Mouse (Mus musculus): ENCODE measurements at regions not wholly inside any gene's neighbourhood (a gene's known extent, or its start where the extent isn't known, plus 50 kb on each side); places are given as distances from the start of the nearest gene placed in this dataset.

DNA sequence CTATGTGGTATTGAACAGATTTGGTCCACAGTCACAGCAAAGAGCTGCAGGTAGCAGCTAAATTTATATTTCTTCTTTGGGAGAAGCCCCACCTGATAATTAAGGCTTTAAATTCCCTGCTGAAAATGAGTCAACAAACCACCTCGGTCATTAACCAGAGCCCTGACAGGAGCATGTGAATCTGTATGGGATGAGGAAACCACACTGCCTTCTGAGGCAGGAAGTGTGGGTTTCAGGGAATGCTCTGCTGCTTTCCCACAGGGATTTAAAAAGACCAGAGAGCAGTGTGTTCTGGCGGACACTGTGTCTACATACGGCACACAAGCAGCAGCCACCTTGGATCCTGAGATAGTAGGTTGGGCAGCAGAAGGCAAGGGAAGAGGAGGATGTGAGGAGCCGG, 204.0 kb upstream of the Gm21798 start:
- no peak for DNase-seq (ENCODE audit: low read depth, low spot score)

DNA sequence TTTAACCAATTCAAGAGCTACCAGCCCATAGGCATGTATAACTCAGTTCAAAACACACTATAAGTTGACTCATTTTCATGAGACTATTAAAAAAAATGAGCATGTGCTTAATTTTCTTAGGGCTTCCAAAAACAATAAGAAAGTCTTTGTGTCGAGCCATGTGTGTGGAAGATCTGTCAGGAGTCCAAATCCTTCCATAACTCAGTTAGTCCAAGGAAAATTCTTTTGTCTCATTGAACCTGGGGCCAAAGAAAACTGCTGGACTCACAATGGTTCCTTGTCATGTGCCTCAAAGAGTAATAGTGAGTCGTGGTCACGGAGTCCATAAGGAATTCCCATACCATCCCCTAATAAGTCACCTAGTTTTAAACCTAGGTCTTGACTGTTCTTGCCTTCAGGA, 199.0 kb upstream of the Gm21798 start:
- DNase-seq (ENCODE audit: low read depth, low spot score), result no peak

DNA sequence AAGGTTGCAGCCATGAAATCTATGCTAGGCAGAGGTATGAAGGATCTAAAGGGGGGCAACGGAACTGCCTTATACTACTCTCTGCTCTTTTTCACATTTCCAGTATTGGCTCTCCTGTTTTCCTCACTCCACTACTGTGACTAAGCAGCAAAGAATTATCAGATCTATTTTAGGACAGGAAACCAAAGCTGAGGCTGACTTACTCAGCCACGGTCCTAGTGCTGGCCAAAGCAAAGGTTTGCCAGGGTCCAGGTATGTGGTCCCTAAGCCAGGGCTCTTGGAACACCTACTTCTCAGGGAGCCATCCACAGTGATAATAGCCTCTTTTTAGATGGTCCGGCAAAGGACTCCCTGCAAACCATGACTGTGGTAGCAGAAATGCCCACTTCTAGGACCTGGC, 195.6 kb upstream of the Gm21798 start:
- DNase-seq (ENCODE audit: low read depth, low spot score), result no peak

DNA sequence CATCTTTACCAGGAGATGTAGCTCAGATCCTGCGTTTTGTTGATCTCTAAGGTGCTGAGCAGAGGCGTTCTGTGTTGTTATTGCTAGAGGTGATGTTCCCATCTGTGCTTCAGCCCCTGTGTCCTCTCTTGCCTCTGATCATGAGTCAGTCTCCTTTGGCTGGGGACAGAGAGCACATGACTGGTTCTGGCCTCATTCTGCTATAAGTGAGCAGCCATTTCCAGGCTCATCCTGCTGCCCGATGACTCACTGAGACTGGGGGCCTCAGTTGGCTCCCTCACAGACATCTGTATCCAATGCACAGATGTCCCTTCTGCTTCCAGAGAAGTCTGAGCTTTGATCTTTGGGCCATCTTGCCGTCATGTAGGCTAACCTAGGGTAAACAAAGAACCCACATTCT, 194.9 kb upstream of the Gm21798 start:
- DNase-seq (ENCODE audit: low read depth, low spot score), result peak; percentile 35

DNA sequence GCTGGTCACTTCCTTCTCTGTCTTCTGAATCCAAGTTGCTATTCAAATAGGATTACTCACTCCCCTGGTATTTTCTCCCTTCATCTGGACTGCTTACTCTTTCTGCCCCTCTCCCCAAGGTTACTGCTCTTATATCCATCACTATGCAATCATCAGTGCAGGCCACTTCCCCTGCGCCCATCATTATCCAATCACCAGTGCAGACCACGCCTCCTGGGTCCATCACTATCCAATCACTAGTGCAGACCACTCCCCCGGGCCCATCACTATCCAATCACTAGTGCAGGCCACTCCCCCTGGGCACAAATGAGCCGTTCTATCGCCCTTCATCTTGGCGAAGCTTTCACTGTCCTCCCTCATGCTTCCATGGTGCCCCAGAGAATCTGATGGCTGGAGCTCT, 191.1 kb upstream of the Gm21798 start:
- DNase-seq (ENCODE audit: low read depth, low spot score), result no peak

GRCm38 (mm10) chr15:64627258-64627657, 190.2 kb upstream of the Gm21798 start:
- DNase-seq (ENCODE audit: low read depth, low spot score), result peak; percentile 65
